Mouse (Mus musculus) kidney, adult 2 months (tissue): ENCODE measurements around the gene Kansl1. TPM values are rescaled to one million over a fixed set of nuclear protein-coding genes. Genes with fewer than 3 reads are reported as not detected.

Experiments
- DNase-seq: peaks from one replicate; pipeline ENCODE4 v3.0.0; 2021
- H3K27ac ChIP-seq: fragments of 200-500 bp; 2 replicates; pipeline ENCODE4 v1.5.1; 2012; ENCODE audit warnings: low read depth, low read length, control low read depth, inconsistent platforms; ENCODE audit not compliant: insufficient read depth
- H3K27me3 ChIP-seq: fragments of 200-500 bp; replicated peaks from 2 replicates; pipeline ENCODE4 v1.6.1; 2012; ENCODE audit warnings: mild to moderate bottlenecking, moderate library complexity, low read length, inconsistent platforms; ENCODE audit not compliant: control insufficient read depth, insufficient read depth
- H3K36me3 ChIP-seq: fragments of 200-500 bp; 2 replicates; pipeline ENCODE4 v1.6.1; 2012; ENCODE audit warnings: mild to moderate bottlenecking, moderate library complexity, low read length, inconsistent platforms; ENCODE audit not compliant: control insufficient read depth, insufficient read depth
- H3K4me1 ChIP-seq: fragments of 200-500 bp; 2 replicates; pipeline ENCODE4 v1.6.1; 2011; ENCODE audit warnings: low read length; ENCODE audit not compliant: control insufficient read depth, insufficient read depth
- H3K4me3 ChIP-seq: fragments of 200-500 bp; 2 replicates; pipeline ENCODE4 v1.5.1; 2011; ENCODE audit warnings: mild to moderate bottlenecking, low read depth, low read length, control low read depth; ENCODE audit not compliant: insufficient read depth
- CTCF ChIP-seq: fragments of 200-500 bp; conservative IDR thresholded peaks from 2 replicates; pipeline ENCODE4 v1.5.1; 2011; ENCODE audit warnings: low read depth, mild to moderate bottlenecking, control low read depth, low read length, moderate library complexity, mixed read lengths; ENCODE audit not compliant: insufficient read depth, insufficient read length
- POLR2A ChIP-seq: fragments of 200-500 bp; IDR thresholded peaks from one replicate; pipeline ENCODE4 v1.6.1; 2011; ENCODE audit warnings: low read depth, low read length, control low read depth
- WGBS: fragments of 180-500 bp; shearing (Covaris S2); methylation state at CpG from one replicate; pipeline ENCODE4 v1.1.7; 2018; 5-methylcytosine and 5-hydroxymethylcytosine counted together
- polyA plus RNA-seq: library from polyadenylated mRNA; depleted of rRNA; stranded (reverse); fragments of >200 nt; gene quantifications from 2 replicates; pipeline ENCODE4 v1.2.3, GENCODE M21; 2012

Gene Kansl1
- polyA plus RNA-seq, 1 experiment = 51.8 TPM

- 52% methylated on average over 12 of the region's 12 CpGs for WGBS
- Histone ChIP-seq H3K27ac (no peak overlapping the region), H3K4me3 (no peak overlapping the region), H3K27me3 (no peaks in the 10 kb centered on the region), H3K36me3 (no peaks in the 10 kb centered on the region), H3K4me1 (no peaks in the 10 kb centered on the region)
- no peak for DNase-seq
- TF ChIP-seq CTCF (no peak), POLR2A (no peak)
Observed at GRCm38 (mm10) chr11:104309377-104310225, 159.1 kb downstream of the Kansl1 start.

GRCm38 (mm10) chr11:104307136-104307535, 161.5 kb downstream of the Kansl1 start:
- Histone ChIP-seq H3K4me3 (no peak overlapping the region), H3K27ac (no peak overlapping the region), H3K27me3 (no peaks in the 10 kb centered on the region), H3K36me3 (no peaks in the 10 kb centered on the region), H3K4me1 (no peaks in the 10 kb centered on the region)
- TF ChIP-seq CTCF (no peak), POLR2A (no peak)
- DNase-seq = no peak
- WGBS = 62% methylated on average over 4 of the region's 4 CpGs

GRCm38 (mm10) chr11:104306483-104306882, 162.2 kb downstream of the Kansl1 start:
- Histone ChIP-seq H3K4me3 (no peak overlapping the region), H3K27ac (no peak overlapping the region), H3K4me1 (no peaks in the 10 kb centered on the region), H3K36me3 (no peaks in the 10 kb centered on the region), H3K27me3 (no peaks in the 10 kb centered on the region)
- 84% methylated on average over 13 of the region's 13 CpGs for WGBS
- TF ChIP-seq CTCF (no peak), POLR2A (no peak)
- DNase-seq = peak; percentile 21

- Histone ChIP-seq H3K4me3 (no peak overlapping the region), H3K27ac (no peak overlapping the region), H3K36me3 (no peaks in the 10 kb centered on the region), H3K27me3 (no peaks in the 10 kb centered on the region), H3K4me1 (no peaks in the 10 kb centered on the region)
- DNase-seq = no peak
- WGBS = 92% methylated on average over 7 of the region's 7 CpGs
- TF ChIP-seq CTCF (no peak), POLR2A (no peak)
Observed at GRCm38 (mm10) chr11:104305711-104306110, 162.9 kb downstream of the Kansl1 start.

GRCm38 (mm10) chr11:104303088-104303960, 165.3 kb downstream of the Kansl1 start:
- no peak for DNase-seq

GRCm38 (mm10) chr11:104302628-104303027, 166.0 kb downstream of the Kansl1 start:
- no peak for DNase-seq
- TF ChIP-seq CTCF (no peak), POLR2A (no peak)
- Histone ChIP-seq H3K4me1 (no peaks in the 10 kb centered on the region), H3K27ac (no peak overlapping the region), H3K4me3 (no peak overlapping the region), H3K36me3 (no peaks in the 10 kb centered on the region), H3K27me3 (no peaks in the 10 kb centered on the region)
- WGBS = 48% methylated on average over 12 of the region's 12 CpGs

More at GRCm38 (mm10) chr11:104303088-104303960, 165.3 kb downstream of the Kansl1 start:
- no peak overlapping the region for H3K4me3 ChIP-seq
- no peak overlapping the region for H3K27ac ChIP-seq
- 71% methylated on average over 8 of the region's 8 CpGs for WGBS
- H3K36me3 ChIP-seq = no peaks in the 10 kb centered on the region
- no peak for TF ChIP-seq CTCF
- H3K27me3 ChIP-seq = no peaks in the 10 kb centered on the region
- H3K4me1 ChIP-seq = no peaks in the 10 kb centered on the region

GRCm38 (mm10) chr11:104297671-104298070, 171.0 kb downstream of the Kansl1 start:
- WGBS = 86% methylated on average over 3 of the region's 3 CpGs
- Histone ChIP-seq H3K27me3 (no peaks in the 10 kb centered on the region), H3K4me3 (no peak overlapping the region), H3K4me1 (no peaks in the 10 kb centered on the region), H3K36me3 (no peaks in the 10 kb centered on the region), H3K27ac (no peak overlapping the region)
- DNase-seq = no peak
- TF ChIP-seq POLR2A (no peak), CTCF (no peak)
